Mouse (Mus musculus): Measurements from ENCODE around the gene Zfp410. TPM values are rescaled to one million over a fixed set of nuclear protein-coding genes. Genes with fewer than 3 reads are reported as not detected.
A peak's percentile ranks its signal among the peaks of the same experiment; 100 is the strongest.

The Zfp410 gene
- polyA plus RNA-seq (2012; rRNA removed) = 12.8 and 15.6 TPM in 2 replicates

GRCm38 (mm10) chr12:84316721-84317621, at the start of gene Zfp410:
TSS of gene Zfp410 (plus strand) at chr12:84316852.
- H3K27ac ChIP-seq (ENCODE audit: control insufficient read depth, insufficient read depth, low read depth, low read length) = peak within 1 kb of the TSS; percentile 92
- TF ChIP-seq CTCF (IDR thresholded peaks at IDR 0.05; ENCODE audit: control insufficient read depth, insufficient read depth, insufficient replicate concordance, low read depth, low read length) (no peak), POLR2A (IDR thresholded peaks at IDR 0.05; ENCODE audit: control insufficient read depth, low read depth, low read length) (peak; percentile 68)

DNA sequence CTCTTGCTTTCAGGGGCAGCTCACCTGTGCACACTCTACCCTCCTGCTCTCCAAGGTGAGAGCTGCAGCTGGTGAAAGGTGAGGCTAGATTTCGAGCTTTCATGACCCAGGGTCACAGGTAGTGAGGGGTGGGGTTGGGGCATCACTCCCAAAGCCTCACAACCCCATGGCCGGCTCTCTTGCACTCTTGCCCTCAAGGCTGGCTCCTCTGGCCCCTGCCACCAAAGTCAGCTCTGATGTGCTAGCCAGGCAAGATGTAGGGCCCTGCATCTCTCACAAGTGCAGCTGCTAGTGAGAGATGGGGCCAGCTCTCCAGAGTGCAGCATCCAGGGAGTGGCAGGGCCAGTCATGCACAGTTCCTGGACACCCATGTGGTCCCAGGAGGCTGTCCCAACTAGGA, 49.4 kb upstream of the Zfp410 start:
- no peak for TF ChIP-seq CTCF (IDR thresholded peaks at IDR 0.05; ENCODE audit: control insufficient read depth, insufficient read depth, insufficient replicate concordance, low read depth, low read length)
- TF ChIP-seq POLR2A (IDR thresholded peaks at IDR 0.05; ENCODE audit: control insufficient read depth, low read depth, low read length) = no peak
- H3K36me3 ChIP-seq (ENCODE audit: control insufficient read depth, insufficient read depth, low read length) = no peaks in the 10 kb centered on the region
- no peak overlapping the region for H3K4me3 ChIP-seq (ENCODE audit: control insufficient read depth, low read depth, low read length)
- no peak overlapping the region for H3K27ac ChIP-seq (ENCODE audit: control insufficient read depth, insufficient read depth, low read depth, low read length)
- no peaks in the 10 kb centered on the region for H3K4me1 ChIP-seq (ENCODE audit: control insufficient read depth, insufficient read depth, low read length)
- no peaks in the 10 kb centered on the region for H3K27me3 ChIP-seq (ENCODE audit: control insufficient read depth, insufficient read depth, low read length)

More at GRCm38 (mm10) chr12:84316721-84317621, at the start of gene Zfp410:
- Histone ChIP-seq H3K27me3 (ENCODE audit: control insufficient read depth, insufficient read depth, low read length) (no peaks in the 10 kb centered on the region), H3K36me3 (ENCODE audit: control insufficient read depth, insufficient read depth, low read length) (no peaks in the 10 kb centered on the region), H3K4me3 (ENCODE audit: control insufficient read depth, low read depth, low read length) (peak within 1 kb of the TSS; percentile 92), H3K4me1 (ENCODE audit: control insufficient read depth, insufficient read depth, low read length) (peaks cover 5% of the 10 kb centered on the region)

DNA sequence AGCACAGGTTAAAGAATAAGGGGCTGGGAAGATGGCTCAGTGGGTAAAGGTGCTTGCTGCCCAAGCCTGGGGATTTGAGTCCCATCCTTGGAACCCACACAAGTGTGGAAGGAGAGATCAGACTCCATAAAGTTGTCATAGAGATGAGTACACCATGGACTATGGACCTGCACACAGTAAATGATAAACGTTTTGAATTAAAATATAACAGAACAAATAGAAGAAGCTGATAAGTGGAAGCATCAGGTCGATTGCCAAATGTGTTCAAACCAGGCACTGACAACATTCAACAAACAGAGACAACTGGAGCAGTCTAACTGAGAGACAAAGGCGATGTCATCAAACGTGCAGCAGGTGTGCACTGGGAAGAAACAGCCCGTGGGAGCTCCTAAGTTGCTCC, 43.3 kb upstream of the Zfp410 start:
- Histone ChIP-seq H3K27ac (ENCODE audit: control insufficient read depth, insufficient read depth, low read depth, low read length) (no peak overlapping the region), H3K27me3 (ENCODE audit: control insufficient read depth, insufficient read depth, low read length) (no peaks in the 10 kb centered on the region), H3K4me3 (ENCODE audit: control insufficient read depth, low read depth, low read length) (no peak overlapping the region), H3K4me1 (ENCODE audit: control insufficient read depth, insufficient read depth, low read length) (no peaks in the 10 kb centered on the region), H3K36me3 (ENCODE audit: control insufficient read depth, insufficient read depth, low read length) (no peaks in the 10 kb centered on the region)
- TF ChIP-seq POLR2A (IDR thresholded peaks at IDR 0.05; ENCODE audit: control insufficient read depth, low read depth, low read length) (no peak), CTCF (IDR thresholded peaks at IDR 0.05; ENCODE audit: control insufficient read depth, insufficient read depth, insufficient replicate concordance, low read depth, low read length) (no peak)

DNA sequence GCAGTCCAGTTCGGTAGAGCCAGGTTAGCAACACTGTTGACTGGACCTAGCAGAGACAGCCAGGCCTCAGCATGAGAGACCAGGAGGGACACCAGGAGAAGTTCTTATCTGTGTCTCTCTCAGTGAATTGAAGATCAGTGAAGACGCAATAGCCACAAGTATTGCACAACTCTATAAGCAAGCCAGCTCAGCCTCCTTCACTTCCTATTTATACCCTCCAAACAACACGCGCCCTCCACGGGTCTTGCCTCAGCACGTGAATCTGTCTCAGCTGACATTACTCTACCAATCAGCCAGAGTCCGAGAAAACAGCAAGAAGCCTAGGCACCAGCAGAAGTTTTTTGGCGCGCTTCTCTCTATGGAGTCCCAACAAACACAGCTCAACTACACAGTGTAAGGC, 41.4 kb upstream of the Zfp410 start:
- H3K36me3 ChIP-seq (ENCODE audit: control insufficient read depth, insufficient read depth, low read length) = no peaks in the 10 kb centered on the region; the same call in 1 of the 2 replicates
- no peaks in the 10 kb centered on the region for H3K27me3 ChIP-seq (ENCODE audit: control insufficient read depth, insufficient read depth, low read length)
- TF ChIP-seq POLR2A (IDR thresholded peaks at IDR 0.05; ENCODE audit: control insufficient read depth, low read depth, low read length) = no peak
- TF ChIP-seq CTCF (IDR thresholded peaks at IDR 0.05; ENCODE audit: control insufficient read depth, insufficient read depth, insufficient replicate concordance, low read depth, low read length) = no peak
- H3K4me1 ChIP-seq (ENCODE audit: control insufficient read depth, insufficient read depth, low read length) = no peaks in the 10 kb centered on the region
- H3K4me3 ChIP-seq (ENCODE audit: control insufficient read depth, low read depth, low read length) = no peak overlapping the region
- H3K27ac ChIP-seq (ENCODE audit: control insufficient read depth, insufficient read depth, low read depth, low read length) = no peak overlapping the region

GRCm38 (mm10) chr12:84276288-84276687, 40.4 kb upstream of the Zfp410 start:
- Histone ChIP-seq H3K36me3 (ENCODE audit: control insufficient read depth, insufficient read depth, low read length) (no peaks in the 10 kb centered on the region; the same call in 1 of the 2 replicates), H3K4me3 (ENCODE audit: control insufficient read depth, low read depth, low read length) (no peak overlapping the region), H3K27me3 (ENCODE audit: control insufficient read depth, insufficient read depth, low read length) (no peaks in the 10 kb centered on the region), H3K27ac (ENCODE audit: control insufficient read depth, insufficient read depth, low read depth, low read length) (no peak overlapping the region), H3K4me1 (ENCODE audit: control insufficient read depth, insufficient read depth, low read length) (no peaks in the 10 kb centered on the region)
- TF ChIP-seq POLR2A (IDR thresholded peaks at IDR 0.05; ENCODE audit: control insufficient read depth, low read depth, low read length) = no peak
- TF ChIP-seq CTCF (IDR thresholded peaks at IDR 0.05; ENCODE audit: control insufficient read depth, insufficient read depth, insufficient replicate concordance, low read depth, low read length) = no peak

- Histone ChIP-seq H3K36me3 (ENCODE audit: control insufficient read depth, insufficient read depth, low read length) (no peaks in the 10 kb centered on the region; the same call in 1 of the 2 replicates), H3K27ac (ENCODE audit: control insufficient read depth, insufficient read depth, low read depth, low read length) (no peak overlapping the region), H3K4me3 (ENCODE audit: control insufficient read depth, low read depth, low read length) (no peak overlapping the region), H3K4me1 (ENCODE audit: control insufficient read depth, insufficient read depth, low read length) (no peaks in the 10 kb centered on the region), H3K27me3 (ENCODE audit: control insufficient read depth, insufficient read depth, low read length) (no peaks in the 10 kb centered on the region)
- no peak for TF ChIP-seq POLR2A (IDR thresholded peaks at IDR 0.05; ENCODE audit: control insufficient read depth, low read depth, low read length)
- TF ChIP-seq CTCF (IDR thresholded peaks at IDR 0.05; ENCODE audit: control insufficient read depth, insufficient read depth, insufficient replicate concordance, low read depth, low read length) = no peak
Measured at GRCm38 (mm10) chr12:84276799-84277198, 39.9 kb upstream of the Zfp410 start.

GRCm38 (mm10) chr12:84277832-84278231, 38.8 kb upstream of the Zfp410 start:
- Histone ChIP-seq H3K27ac (ENCODE audit: control insufficient read depth, insufficient read depth, low read depth, low read length) (no peak overlapping the region), H3K4me3 (ENCODE audit: control insufficient read depth, low read depth, low read length) (no peak overlapping the region), H3K27me3 (ENCODE audit: control insufficient read depth, insufficient read depth, low read length) (no peaks in the 10 kb centered on the region), H3K4me1 (ENCODE audit: control insufficient read depth, insufficient read depth, low read length) (no peaks in the 10 kb centered on the region), H3K36me3 (ENCODE audit: control insufficient read depth, insufficient read depth, low read length) (no peaks in the 10 kb centered on the region; the same call in 1 of the 2 replicates)
- TF ChIP-seq POLR2A (IDR thresholded peaks at IDR 0.05; ENCODE audit: control insufficient read depth, low read depth, low read length) (no peak), CTCF (IDR thresholded peaks at IDR 0.05; ENCODE audit: control insufficient read depth, insufficient read depth, insufficient replicate concordance, low read depth, low read length) (no peak)
